Mouse (Mus musculus) bone marrow, adult 2 months (tissue): ENCODE measurements around the gene Tm4sf20.

ENCODE experiments used
- CTCF ChIP-seq: fragments of 200-500 bp; IDR thresholded peaks from 2 replicates; pipeline ENCODE4 v1.5.1; 2011; ENCODE audit warnings: low read length, control low read depth; ENCODE audit not compliant: control insufficient read depth, insufficient read depth
- POLR2A ChIP-seq: fragments of 200-500 bp; IDR thresholded peaks from 2 replicates; pipeline ENCODE4 v1.6.1; 2011; ENCODE audit warnings: low read depth, mild to moderate bottlenecking, control low read depth, low read length, borderline replicate concordance; ENCODE audit not compliant: control insufficient read depth

GRCm38 (mm10) chr1:82797088-82797487 is 28.8 kb upstream of the Tm4sf20 start:
- TF ChIP-seq CTCF (no peak), POLR2A (no peak)
